Mouse (Mus musculus) B cell, adult (primary cell): ENCODE results near the gene Scd3. TPM values are rescaled to one million over a fixed set of nuclear protein-coding genes. Genes with fewer than 3 reads are reported as not detected.

Experiments
- total RNA-seq: library from RNA; stranded (reverse); gene quantifications from 4 replicates; pipeline ENCODE4 v1.2.4, GENCODE M21; 2023; ENCODE audit not compliant: inconsistent age

The Scd3 gene
- total RNA-seq: not detected in 4 replicates

GRCm38 (mm10) chr19:44203015-44203564, at the start of gene Scd3:
TSS of gene Scd3 (plus strand) at chr19:44203269.

GRCm38 (mm10) chr19:44192342-44192741, 10.7 kb upstream of the Scd3 start, which contains the start of gene Pkd2l1:
TSS of gene Pkd2l1 (minus strand) at chr19:44192442.

GRCm38 (mm10) chr19:44292941-44293768, 90.1 kb downstream of the Scd3 start, which contains the start of gene Scd2:
TSS of gene Scd2 (plus strand) at chr19:44293674.

Other genes starting within 250 kb of the Scd3 start
- not detected in 4 replicates for gene Cpn1, start 216.7 kb upstream of the Scd3 start, total RNA-seq
- gene Cyp2c23, start 174.1 kb upstream of the Scd3 start, total RNA-seq: not detected in 4 replicates
- 20.7 to 22.3 TPM (median 22.1 TPM) in 4 replicates for gene Erlin1, start 133.5 kb upstream of the Scd3 start, total RNA-seq
- 77.9 to 88.7 TPM (median 85.6 TPM) in 4 replicates for gene Chuk, start 95.8 kb upstream of the Scd3 start, total RNA-seq
- 27.2 to 32.4 TPM (median 30.7 TPM) in 4 replicates for gene Cwf19l1, start 67.4 kb upstream of the Scd3 start, total RNA-seq
- 86.7 to 110 TPM (median 93.0 TPM) in 4 replicates for gene Bloc1s2, start 56.8 kb upstream of the Scd3 start, total RNA-seq
- gene Pkd2l1, start 10.8 kb upstream of the Scd3 start, total RNA-seq: not detected in 4 replicates
- gene Scd2, start 90.4 kb downstream of the Scd3 start, total RNA-seq: 30.8 to 45.6 TPM (median 37.3 TPM) in 4 replicates
- gene Scd4, start 129.8 kb downstream of the Scd3 start, total RNA-seq: 1.2 to 2.3 TPM (median 1.4 TPM) in 4 replicates
- 946 to 1,048 TPM (median 1,031 TPM) in 4 replicates for gene Scd1, start 204.6 kb downstream of the Scd3 start, total RNA-seq